Mouse (Mus musculus) embryonic fibroblast, embryonic 13.5 days (primary cell): ENCODE measurements around the gene A730046J19Rik. TPM values are rescaled to one million over a fixed set of nuclear protein-coding genes. Genes with fewer than 3 reads are reported as not detected.

ENCODE experiments used
- H3K27ac ChIP-seq: 2 replicates; pipeline ENCODE4 v1.5.1; 2012; ENCODE audit warnings: low read length, control low read depth, inconsistent platforms; ENCODE audit not compliant: insufficient read depth
- H3K4me1 ChIP-seq: 2 replicates; pipeline ENCODE4 v1.6.1; 2011; ENCODE audit warnings: low read length; ENCODE audit not compliant: control insufficient read depth, insufficient read depth
- H3K4me3 ChIP-seq: 2 replicates; pipeline ENCODE4 v1.5.1; 2011; ENCODE audit warnings: mild to moderate bottlenecking, control low read depth, low read length; ENCODE audit not compliant: insufficient read depth
- CTCF ChIP-seq: IDR thresholded peaks from 2 replicates; pipeline ENCODE4 v1.5.1; 2011; ENCODE audit warnings: mild to moderate bottlenecking, control low read depth, low read length, moderate library complexity, borderline replicate concordance; ENCODE audit not compliant: insufficient read depth
- POLR2A ChIP-seq: IDR thresholded peaks from 2 replicates; pipeline ENCODE4 v1.6.1; 2011; ENCODE audit warnings: low read depth, mild to moderate bottlenecking, control low read depth, low read length, moderate library complexity
- polyA plus RNA-seq: library from polyadenylated mRNA; stranded (reverse); fragments of >200 nt; gene quantifications from 2 replicates; pipeline ENCODE4 v1.2.4, GENCODE M21; 2011; ENCODE audit warnings: low read depth; ENCODE audit not compliant: missing spikeins, insufficient read length

The A730046J19Rik gene
- polyA plus RNA-seq = not detected in 2 replicates

DNA sequence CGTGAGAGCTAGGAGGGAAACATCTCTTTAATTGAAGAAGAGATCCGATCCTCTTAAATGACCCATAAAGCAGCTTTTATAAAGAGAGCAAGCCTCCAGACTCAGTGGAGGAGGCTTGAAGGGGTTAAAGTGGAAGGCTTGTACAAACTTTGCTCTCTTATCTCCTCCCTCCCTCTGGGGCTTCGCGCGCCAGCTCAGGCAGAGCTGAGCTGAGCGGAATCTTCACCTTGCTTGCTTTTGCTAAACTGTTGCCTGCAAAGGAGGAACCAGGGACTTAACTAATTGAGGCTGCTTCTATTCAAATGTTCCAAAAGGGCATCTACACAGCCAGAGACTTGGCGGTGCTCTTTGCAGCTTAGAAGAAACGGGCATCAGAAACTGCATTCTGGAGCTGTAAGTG lies at the start of gene A730046J19Rik:
TSS of gene A730046J19Rik (plus strand) at position 173 of the 400 bp plus-strand sequence.
- H3K4me1 ChIP-seq = no peaks in the 10 kb centered on the region
- TF ChIP-seq POLR2A (no peak), CTCF (no peak)
- no peak within 1 kb of the TSS for H3K27ac ChIP-seq
- no peak within 1 kb of the TSS for H3K4me3 ChIP-seq

DNA sequence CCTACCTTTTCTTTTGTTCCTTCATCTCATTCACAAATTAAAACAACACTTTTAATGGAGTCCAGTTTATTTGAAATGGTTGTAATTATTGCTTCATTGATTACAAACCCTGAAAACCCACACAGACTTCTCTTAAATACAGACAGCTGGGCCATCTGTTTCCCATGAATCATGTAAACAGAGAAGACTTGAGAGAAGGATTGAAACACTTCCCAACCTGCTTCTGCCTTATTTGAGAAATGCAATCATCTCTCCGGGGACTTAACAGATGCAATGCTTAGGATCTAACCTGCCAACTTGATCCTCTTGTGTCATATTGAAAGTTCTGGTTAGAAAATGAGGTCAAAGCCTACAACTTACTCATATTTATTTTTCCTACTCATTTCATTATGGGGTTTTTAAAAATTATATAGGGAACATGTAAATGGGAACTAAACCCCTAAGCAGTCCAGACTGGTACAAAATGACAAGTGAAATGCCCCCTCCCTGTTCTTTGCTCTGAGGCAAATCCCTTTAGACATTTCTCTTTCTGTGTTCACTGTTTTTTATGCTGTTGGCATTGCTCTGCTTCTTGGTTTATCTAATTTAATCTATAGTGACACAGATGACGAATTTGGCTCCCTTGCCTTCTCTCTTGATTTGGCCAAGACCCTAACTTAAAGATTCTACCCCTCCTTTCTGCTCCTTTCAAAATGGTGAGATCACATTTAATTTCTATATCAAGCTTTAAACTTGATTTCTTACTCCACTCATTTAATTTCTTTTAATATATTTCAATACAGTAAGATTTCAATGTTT lies 48.7 kb upstream of the A730046J19Rik start:
- no peak for TF ChIP-seq CTCF
- no peak for TF ChIP-seq POLR2A

DNA sequence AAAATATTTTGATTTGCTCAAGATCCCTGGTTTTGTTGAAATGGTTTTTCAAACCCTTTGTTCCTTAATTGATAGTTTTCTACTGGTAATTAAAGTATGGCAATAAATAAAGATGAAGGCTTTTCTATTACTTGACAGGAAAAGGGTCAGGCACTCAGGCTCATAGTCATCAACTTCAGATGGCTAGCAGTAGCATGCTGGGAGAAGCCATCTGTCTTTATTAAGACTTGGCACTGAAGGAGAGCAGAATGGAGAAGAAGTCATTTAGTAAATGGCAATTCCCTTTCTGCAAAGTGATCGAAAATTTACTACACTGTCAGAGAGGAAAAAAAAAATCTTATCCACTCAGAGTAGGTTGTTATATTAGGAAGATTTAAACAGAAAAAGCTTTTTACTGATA lies 17.2 kb upstream of the A730046J19Rik start:
- TF ChIP-seq POLR2A = no peak
- TF ChIP-seq CTCF = no peak

More for the DNA sequence above, 48.7 kb upstream of the A730046J19Rik start:
- H3K4me3 ChIP-seq = no peak overlapping the region
- H3K27ac ChIP-seq = no peak overlapping the region
- H3K4me1 ChIP-seq = no peaks in the 10 kb centered on the region

DNA sequence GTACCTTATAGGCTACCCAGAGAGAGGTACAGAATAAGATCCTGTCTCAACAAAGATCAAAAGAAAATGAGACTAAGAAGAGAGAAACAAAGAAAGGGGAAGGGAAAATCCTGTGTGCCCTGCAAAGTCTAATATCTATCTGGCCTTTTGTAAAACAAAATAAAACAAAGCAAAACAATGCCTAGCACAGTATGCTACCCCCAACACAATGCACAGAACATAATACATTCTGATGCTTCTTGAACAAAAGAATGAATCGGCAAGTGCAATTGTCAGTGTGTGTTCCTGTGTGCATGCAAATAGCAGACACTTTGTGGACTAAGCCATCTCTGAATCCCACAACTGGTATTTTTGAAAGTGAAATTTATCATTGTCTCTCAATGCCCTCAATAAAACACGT lies 3.5 kb upstream of the A730046J19Rik start:
- no peak overlapping the region for H3K4me3 ChIP-seq
- H3K4me1 ChIP-seq = no peaks in the 10 kb centered on the region
- TF ChIP-seq POLR2A (no peak), CTCF (no peak)
- H3K27ac ChIP-seq = no peak overlapping the region

More for the DNA sequence above, 17.2 kb upstream of the A730046J19Rik start:
- H3K4me3 ChIP-seq = no peak overlapping the region
- no peaks in the 10 kb centered on the region for H3K4me1 ChIP-seq
- no peak overlapping the region for H3K27ac ChIP-seq

DNA sequence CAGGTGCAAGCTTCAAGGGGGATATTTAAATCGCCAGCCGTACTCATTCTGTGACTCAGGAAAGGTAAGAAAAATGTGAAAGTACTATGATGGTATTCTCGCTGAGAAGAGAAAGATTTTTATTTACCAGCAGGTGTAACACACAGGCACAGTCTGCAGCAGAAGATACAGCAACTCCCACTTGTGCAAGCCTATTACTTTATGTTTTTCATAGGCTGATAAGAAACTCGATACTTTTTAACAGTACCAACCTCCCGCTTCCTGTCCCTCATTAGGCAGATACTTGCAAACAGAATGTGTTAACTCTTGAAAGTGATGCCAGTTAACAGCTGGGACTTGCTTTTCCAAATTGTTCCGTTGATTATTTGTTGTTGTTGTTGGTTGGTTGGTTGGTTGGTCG lies 616 bp downstream of the A730046J19Rik start:
- H3K4me3 ChIP-seq = no peak overlapping the region
- H3K4me1 ChIP-seq = no peaks in the 10 kb centered on the region
- no peak for TF ChIP-seq POLR2A
- no peak for TF ChIP-seq CTCF
- H3K27ac ChIP-seq = no peak overlapping the region

DNA sequence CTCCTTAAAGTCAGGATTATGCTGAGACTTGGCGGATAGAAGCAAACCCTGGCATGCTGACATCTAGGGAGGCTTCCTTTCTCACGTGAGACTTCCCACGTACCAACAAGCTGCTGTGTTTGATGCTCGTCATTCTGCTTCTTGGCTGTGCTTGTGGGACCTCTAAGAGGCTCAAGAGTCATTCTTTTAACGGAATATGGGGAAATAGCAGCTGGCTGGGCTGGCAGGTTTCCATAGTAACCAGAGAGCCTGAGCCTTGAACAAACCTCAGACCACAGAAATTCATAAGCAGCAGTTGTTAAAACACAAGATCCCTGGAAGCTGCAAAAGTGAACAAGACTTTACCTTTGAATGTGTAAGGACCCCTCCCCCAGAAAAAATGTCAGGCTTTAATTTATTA lies 9.4 kb downstream of the A730046J19Rik start:
- TF ChIP-seq POLR2A (no peak), CTCF (no peak)
- Histone ChIP-seq H3K27ac (no peak overlapping the region), H3K4me1 (no peaks in the 10 kb centered on the region; the same call in none of the 2 replicates), H3K4me3 (no peak overlapping the region)

Other genes starting within 250 kb of the A730046J19Rik start
- gene Dcx, start 220.4 kb upstream of the A730046J19Rik start, polyA plus RNA-seq = 0.12 TPM in 1 of 2 replicates, not detected in the other
- 14.7 and 22.1 TPM in 2 replicates for gene Alg13, start 164.1 kb downstream of the A730046J19Rik start, polyA plus RNA-seq